Mouse (Mus musculus) CD8-positive naive resting alpha-beta T cell, adult 57 days (primary cell): ENCODE measurements around the gene Ppp1r13l. TPM values are rescaled to one million over a fixed set of nuclear protein-coding genes. Genes with fewer than 3 reads are reported as not detected.

Source experiments
- total RNA-seq: library from RNA; stranded (reverse); gene quantifications from one replicate; pipeline ENCODE4 v1.2.4, GENCODE M21; 2023

The Ppp1r13l gene
- 1.6 TPM for total RNA-seq

GRCm38 (mm10) chr7:19359299-19359891 lies at the start of gene Ppp1r13l, which contains the start of gene Cd3eap:
Ppp1r13l (plus strand) TSS chr7:19359749.
Cd3eap (minus strand) TSS chr7:19359483.

GRCm38 (mm10) chr7:19309884-19310641 lies 49.5 kb upstream of the Ppp1r13l start, which contains the start of gene Fosb:
Fosb (minus strand) TSS chr7:19310051.

GRCm38 (mm10) chr7:19344237-19344847 lies 15.2 kb upstream of the Ppp1r13l start, which contains the start of gene Ercc1:
Ercc1 (plus strand) TSS chr7:19344778.

GRCm38 (mm10) chr7:19381377-19382165 lies 22.0 kb downstream of the Ppp1r13l start, which contains the start of gene Ercc2:
Ercc2 (plus strand) TSS chr7:19382010.

GRCm38 (mm10) chr7:19403731-19404296 lies 44.3 kb downstream of the Ppp1r13l start, which contains the start of gene Klc3:
Klc3 (minus strand) TSS chr7:19404104.

GRCm38 (mm10) chr7:19404476-19404875 lies 44.9 kb downstream of the Ppp1r13l start, which contains the start of gene Ckm:
Ckm (plus strand) TSS chr7:19404776.

Other genes with a start within 250 kb of the Ppp1r13l start
- gene Gm4969, start 241.4 kb upstream of the Ppp1r13l start, total RNA-seq = not detected
- 23.1 TPM for gene Fbxo46, start 239.9 kb upstream of the Ppp1r13l start, total RNA-seq
- 11.3 TPM for gene Qpctl, start 210.5 kb upstream of the Ppp1r13l start, total RNA-seq
- 88.9 TPM for gene Snrpd2, start 210.0 kb upstream of the Ppp1r13l start, total RNA-seq
- gene Gipr, start 193.6 kb upstream of the Ppp1r13l start, total RNA-seq = not detected
- 15.5 TPM for gene Eml2, start 183.3 kb upstream of the Ppp1r13l start, total RNA-seq
- gene Gpr4, start 147.2 kb upstream of the Ppp1r13l start, total RNA-seq = not detected
- gene Opa3, start 131.4 kb upstream of the Ppp1r13l start, total RNA-seq = 51.9 TPM
- gene Vasp, start 87.9 kb upstream of the Ppp1r13l start, total RNA-seq = 296 TPM
- gene Ppm1n, start 79.7 kb upstream of the Ppp1r13l start, total RNA-seq = 2.3 TPM
- gene Rtn2, start 77.1 kb upstream of the Ppp1r13l start, total RNA-seq = not detected
- 1,017 TPM for gene Fosb, start 49.7 kb upstream of the Ppp1r13l start, total RNA-seq
- gene Ercc1, start 15.0 kb upstream of the Ppp1r13l start, total RNA-seq = 65.9 TPM
- gene Cd3eap, start 266 bp upstream of the Ppp1r13l start, total RNA-seq = 12.8 TPM
- gene Ercc2, start 22.3 kb downstream of the Ppp1r13l start, total RNA-seq = 83.7 TPM
- 3.6 TPM for gene Klc3, start 44.4 kb downstream of the Ppp1r13l start, total RNA-seq
- gene Ckm, start 45.0 kb downstream of the Ppp1r13l start, total RNA-seq = not detected
- gene Mark4, start 99.1 kb downstream of the Ppp1r13l start, total RNA-seq = 26.6 TPM
- not detected for gene Exoc3l2, start 103.6 kb downstream of the Ppp1r13l start, total RNA-seq
- 3.8 TPM for gene Bloc1s3, start 148.6 kb downstream of the Ppp1r13l start, total RNA-seq
- gene Trappc6a, start 148.6 kb downstream of the Ppp1r13l start, total RNA-seq = 24.3 TPM
- gene Nkpd1, start 158.1 kb downstream of the Ppp1r13l start, total RNA-seq = not detected
- 51.4 TPM for gene Ppp1r37, start 203.3 kb downstream of the Ppp1r13l start, total RNA-seq
- gene Zfp296, start 217.5 kb downstream of the Ppp1r13l start, total RNA-seq = 2.4 TPM
- 48.1 TPM for gene Gemin7, start 217.8 kb downstream of the Ppp1r13l start, total RNA-seq
- 87.8 TPM for gene Clasrp, start 244.7 kb downstream of the Ppp1r13l start, total RNA-seq